Mouse (Mus musculus) CH12.LX (cell line): ENCODE data around the gene Terb1. TPM values are rescaled to one million over a fixed set of nuclear protein-coding genes. Genes with fewer than 3 reads are reported as not detected.

Experiments
- DNase-seq: peaks from one replicate; pipeline ENCODE4 v3.0.0-alpha.2; 2013; ENCODE audit errors: extremely low read depth
- H3K27ac ChIP-seq: 2 replicates; pipeline ENCODE4 v1.5.1; 2012; ENCODE audit warnings: low read depth, mild to moderate bottlenecking, control low read depth, moderate library complexity; ENCODE audit not compliant: insufficient read depth
- H3K27me3 ChIP-seq: replicated peaks from 2 replicates; pipeline ENCODE3; 2012; ENCODE audit warnings: inconsistent platforms
- H3K36me3 ChIP-seq, 2 experiments: replicated peaks in 1 of 2; 2 replicates each; pipeline versions ENCODE3 to v1.6.1; 2012; ENCODE audit warnings: inconsistent platforms in 1 of 2, low read length in 1 of 2, mild to moderate bottlenecking in 1 of 2, mixed read lengths in 1 of 2, moderate library complexity in 1 of 2; ENCODE audit not compliant: control insufficient read depth in 1 of 2, insufficient read depth in 1 of 2
- H3K4me1 ChIP-seq, 2 experiments: 2 replicates each; pipeline ENCODE4 v1.6.1; 2012; ENCODE audit warnings: inconsistent platforms in 1 of 2, moderate library complexity in 1 of 2; ENCODE audit not compliant: insufficient read depth in 2 of 2, control insufficient read depth in 1 of 2
- H3K4me2 ChIP-seq: 2 replicates; pipeline ENCODE4 v1.6.1; 2012; ENCODE audit warnings: low read depth, mild to moderate bottlenecking, control low read depth; ENCODE audit not compliant: poor library complexity, insufficient read depth, severe bottlenecking
- H3K4me3 ChIP-seq, 3 experiments: fragments of 150-350 bp in 1 of 3; sonication (generic) in 1 of 3; replicated peaks in 1 of 3; 2 replicates each; pipeline versions ENCODE3 to v1.5.1; 2011 to 2012; ENCODE audit warnings: low read depth in 2 of 3, low read length in 2 of 3, mild to moderate bottlenecking in 2 of 3, moderate library complexity in 2 of 3, control low read depth in 1 of 3, improper control_type of control experiment in 1 of 3, inconsistent platforms in 1 of 3, mixed read lengths in 1 of 3; ENCODE audit not compliant: poor library complexity in 1 of 3
- H3K79me2 ChIP-seq: replicated peaks from 2 replicates; pipeline ENCODE4 v1.6.1; 2012; ENCODE audit warnings: mild to moderate bottlenecking, moderate library complexity; ENCODE audit not compliant: control insufficient read depth, poor library complexity, insufficient read depth, severe bottlenecking; ENCODE audit errors: extremely low read depth
- H3K9ac ChIP-seq: 2 replicates; pipeline ENCODE4 v1.6.1; 2012; ENCODE audit warnings: low read depth, mild to moderate bottlenecking, control low read depth, moderate library complexity; ENCODE audit not compliant: insufficient read depth
- H3K9me3 ChIP-seq: replicated peaks from 2 replicates; pipeline ENCODE3; 2012; ENCODE audit warnings: low read length, inconsistent platforms, mixed read lengths
- BHLHE40 ChIP-seq: IDR thresholded peaks from 2 replicates; pipeline ENCODE4 v1.6.1; 2011; ENCODE audit warnings: mild to moderate bottlenecking, low read depth, low read length, improper control_type of control experiment
- CHD2 ChIP-seq: IDR thresholded peaks from 2 replicates; pipeline ENCODE4 v1.6.1; 2011; ENCODE audit warnings: low read length, improper control_type of control experiment
- CTCF ChIP-seq, 2 experiments: IDR thresholded peaks in 1 of 2; conservative IDR thresholded peaks in 1 of 2; 2 replicates each; pipeline ENCODE4 v1.5.1; 2011 to 2012; ENCODE audit warnings: low read depth in 2 of 2, low read length in 2 of 2, improper control_type of control experiment in 1 of 2, inconsistent platforms in 1 of 2, mild to moderate bottlenecking in 1 of 2, moderate library complexity in 1 of 2
- ELF1 ChIP-seq: IDR thresholded peaks from 2 replicates; pipeline ENCODE4 v1.6.1; 2014; ENCODE audit warnings: low read depth, mild to moderate bottlenecking, inconsistent platforms, low read length, improper control_type of control experiment
- GABPA ChIP-seq: IDR thresholded peaks from 2 replicates; pipeline ENCODE4 v1.6.1; 2012; ENCODE audit warnings: low read depth, low read length, improper control_type of control experiment, inconsistent platforms; ENCODE audit not compliant: insufficient replicate concordance
- IRF4 ChIP-seq: IDR thresholded peaks from 2 replicates; pipeline ENCODE4 v1.6.1; 2014; ENCODE audit warnings: low read depth, mild to moderate bottlenecking, inconsistent platforms, low read length, improper control_type of control experiment
- JUN ChIP-seq: IDR thresholded peaks from 2 replicates; pipeline ENCODE4 v1.6.1; 2011; ENCODE audit warnings: low read depth, mild to moderate bottlenecking, low read length, improper control_type of control experiment, moderate library complexity; ENCODE audit not compliant: insufficient read depth
- KAT2A ChIP-seq: IDR thresholded peaks from 2 replicates; pipeline ENCODE4 v1.6.1; 2012; ENCODE audit warnings: low read length, improper control_type of control experiment, inconsistent platforms; ENCODE audit not compliant: insufficient replicate concordance
- MAFK ChIP-seq: IDR thresholded peaks from 2 replicates; pipeline ENCODE4 v1.6.1; 2011; ENCODE audit warnings: low read length, improper control_type of control experiment; ENCODE audit not compliant: insufficient replicate concordance
- MAX ChIP-seq: IDR thresholded peaks from 2 replicates; pipeline ENCODE4 v1.6.1; 2011; ENCODE audit warnings: low read length, improper control_type of control experiment
- MAZ ChIP-seq: IDR thresholded peaks from 2 replicates; pipeline ENCODE4 v1.6.1; 2012; ENCODE audit warnings: low read depth, mild to moderate bottlenecking, inconsistent platforms, low read length, improper control_type of control experiment, moderate library complexity
- MXI1 ChIP-seq: IDR thresholded peaks from 2 replicates; pipeline ENCODE4 v1.6.1; 2011; ENCODE audit warnings: mild to moderate bottlenecking, low read depth, low read length, improper control_type of control experiment
- NRF1 ChIP-seq: IDR thresholded peaks from 2 replicates; pipeline ENCODE4 v1.6.1; 2014; ENCODE audit warnings: low read depth, mild to moderate bottlenecking, inconsistent platforms, low read length, improper control_type of control experiment, moderate library complexity
- PAX5 ChIP-seq: IDR thresholded peaks from 2 replicates; pipeline ENCODE4 v1.6.1; 2012; ENCODE audit warnings: low read length, inconsistent platforms, mixed read lengths
- POLR2A ChIP-seq: IDR thresholded peaks from 2 replicates; pipeline ENCODE4 v1.6.1; 2011; ENCODE audit warnings: low read depth, mild to moderate bottlenecking, improper control_type of control experiment, low read length
- POLR2AphosphoS2 ChIP-seq: IDR thresholded peaks from 2 replicates; pipeline ENCODE4 v1.6.1; 2011; ENCODE audit warnings: low read depth, low read length, improper control_type of control experiment
- SIN3A ChIP-seq: IDR thresholded peaks from 2 replicates; pipeline ENCODE4 v1.6.1; 2012; ENCODE audit warnings: low read length, improper control_type of control experiment, inconsistent platforms
- SMC3 ChIP-seq: IDR thresholded peaks from 2 replicates; pipeline ENCODE4 v1.6.1; 2011; ENCODE audit warnings: low read depth, low read length, improper control_type of control experiment
- TBP ChIP-seq: conservative IDR thresholded peaks from 2 replicates; pipeline ENCODE4 v1.6.1; 2011; ENCODE audit warnings: low read depth, low read length, improper control_type of control experiment
- TCF12 ChIP-seq: IDR thresholded peaks from 2 replicates; pipeline ENCODE4 v1.6.1; 2014; ENCODE audit warnings: low read depth, mild to moderate bottlenecking, inconsistent platforms, low read length, improper control_type of control experiment
- USF1 ChIP-seq: IDR thresholded peaks from 2 replicates; pipeline ENCODE4 v1.6.1; 2014; ENCODE audit warnings: low read depth, mild to moderate bottlenecking, inconsistent platforms, low read length, improper control_type of control experiment
- ZKSCAN1 ChIP-seq: IDR thresholded peaks from 2 replicates; pipeline ENCODE4 v1.6.1; 2012; ENCODE audit warnings: low read depth, inconsistent platforms, low read length, improper control_type of control experiment, borderline replicate concordance
- ZMIZ1 ChIP-seq: IDR thresholded peaks from 2 replicates; pipeline ENCODE4 v1.6.1; 2012; ENCODE audit warnings: low read depth, mild to moderate bottlenecking, inconsistent platforms, low read length, improper control_type of control experiment
- dilution Hi-C: fragments of 300-500 bp; cut with MboI; formaldehyde crosslinking; loops from 2 replicates; pipeline ENCODE4 v1.14.3; 2020; ENCODE audit warnings: low sequenced_read_pairs; ENCODE audit not compliant: extremely low pct_unique_long_range_greater_than_20kb, extremely low pct_ligation_motif_present
- in situ Hi-C: fragments of 300-500 bp; cut with MboI; formaldehyde crosslinking; loops from 3 replicates; pipeline ENCODE4 v1.14.3; 2019; ENCODE audit warnings: low sequenced_read_pairs, low pct_ligation_motif_present, low pct_unique_long_range_greater_than_20kb, mixed read lengths
- polyA plus RNA-seq: library from polyadenylated mRNA; unstranded; fragments of >175 nt; gene quantifications from 2 replicates; pipeline ENCODE4 v1.2.1, GENCODE M21; 2012; ENCODE audit warnings: low read depth; ENCODE audit not compliant: insufficient read length
- total RNA-seq, 2 experiments: library from RNA; depleted of rRNA; stranded (reverse); fragments of 300-350 nt in 1 of 2; fragments of >200 nt in 1 of 2; gene quantifications; 2 replicates each; pipeline ENCODE4 v1.2.3; 2012 to 2014

Terb1 gene
- total and polyA plus RNA-seq, 3 experiments = not detected

DNA sequence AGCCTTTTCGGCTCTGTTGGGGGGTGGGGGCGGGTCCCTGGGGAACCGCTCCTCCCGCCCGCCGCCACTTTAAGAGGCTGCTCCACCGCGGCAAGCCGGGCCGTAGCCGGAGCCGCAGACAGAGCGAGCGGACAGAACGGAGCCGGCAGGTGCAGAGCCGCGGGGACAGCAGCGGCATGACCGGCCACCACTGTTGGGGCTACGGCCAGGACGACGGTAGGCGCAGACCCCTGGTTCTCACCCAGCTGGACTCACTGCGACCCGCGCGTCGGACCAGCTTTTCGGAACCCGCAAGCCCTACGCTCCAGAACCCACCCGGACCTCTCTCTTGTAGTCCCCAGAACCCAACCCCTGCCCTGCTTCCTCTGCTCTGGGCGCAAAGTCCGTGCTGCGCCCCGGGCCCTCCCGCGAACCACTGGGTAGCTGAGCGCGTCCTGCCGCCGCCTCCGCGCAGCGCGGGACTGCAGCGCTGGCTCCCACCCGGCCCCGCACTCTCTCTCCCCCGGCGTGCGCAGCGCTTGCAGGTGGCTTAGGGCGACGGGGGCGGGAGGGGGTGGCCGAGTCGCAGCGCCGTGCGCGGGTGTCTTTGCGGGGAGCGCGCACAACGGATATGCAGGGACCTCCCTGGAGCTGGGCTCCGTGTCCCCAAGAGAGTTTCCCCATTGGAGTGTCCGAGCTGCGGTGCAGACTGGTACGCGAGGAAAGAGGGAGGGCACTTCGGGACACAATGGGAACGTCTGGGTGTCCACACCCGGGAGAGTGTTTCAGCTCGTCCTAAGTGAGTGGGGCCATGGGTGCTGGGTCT, 31.2 kb upstream of the Terb1 start:
- peaks cover 0 to 1% of the 10 kb centered on the region in 2 experiments; a peak in 2 of 4 replicates for H3K4me1 ChIP-seq
- H3K27me3 ChIP-seq = no peaks in the 10 kb centered on the region
- no peak overlapping the region for H3K4me2 ChIP-seq
- H3K27ac ChIP-seq = no peak overlapping the region
- in situ Hi-C loops = loop anchor here (25.0 kb wide), 1 partner anchor 179 kb away; no protein-coding TSS in a partner anchor
- no peak for TF ChIP-seq SIN3A
- H3K4me3 ChIP-seq = no peak overlapping the region
- no peak overlapping the region for H3K9ac ChIP-seq
- dilution Hi-C loops = no loop called here
- H3K9me3 ChIP-seq = no peaks in the 10 kb centered on the region
- no peak for DNase-seq
- peaks cover 0 to 2% of the 10 kb centered on the region in 2 experiments for H3K36me3 ChIP-seq
- H3K79me2 ChIP-seq = no peaks in the 10 kb centered on the region

DNA sequence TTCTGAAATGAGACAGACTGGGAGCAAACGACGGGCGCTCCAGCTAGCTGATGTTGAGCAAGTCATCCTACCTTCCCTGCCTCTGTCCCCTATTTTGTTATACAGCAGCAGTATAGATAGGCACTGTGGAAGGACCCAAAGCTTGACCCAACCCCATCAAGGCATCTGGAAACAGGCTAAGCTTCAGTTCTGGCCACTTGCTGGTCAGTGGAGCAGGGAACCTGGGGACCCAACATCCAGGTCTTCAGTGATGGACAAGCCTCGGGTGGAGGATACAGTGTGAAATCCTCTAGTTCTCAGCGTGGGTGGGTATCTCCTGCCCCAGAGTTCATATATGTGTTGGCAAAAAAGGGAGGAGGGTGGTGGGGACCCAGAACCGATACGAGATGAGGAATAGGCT, 30.5 kb upstream of the Terb1 start:
- no peaks in the 10 kb centered on the region for H3K9me3 ChIP-seq
- dilution Hi-C loops = no loop called here
- no peak overlapping the region for H3K9ac ChIP-seq
- peaks cover 0 to 2% of the 10 kb centered on the region in 2 experiments for H3K36me3 ChIP-seq
- H3K4me3 ChIP-seq = no peak overlapping the region
- TF ChIP-seq USF1 (no peak), POLR2A (no peak), SIN3A (no peak), TCF12 (no peak), CTCF (conservative IDR thresholded peaks at IDR 0.05 in 1 of 2, IDR thresholded peaks at IDR 0.05 in 1 of 2; ENCODE audit: low read depth in 2 of 2, low read length in 2 of 2) (no peak), IRF4 (no peak), ELF1 (no peak), SMC3 (no peak), POLR2AphosphoS2 (no peak)
- TF ChIP-seq, all 38 proteins: peak for 0
- Histone ChIP-seq H3K4me1 (peaks cover 0 to 5% of the 10 kb centered on the region in 2 experiments; a peak in 2 of 4 replicates), H3K27me3 (no peaks in the 10 kb centered on the region), H3K79me2 (no peaks in the 10 kb centered on the region), H3K27ac (no peak overlapping the region), H3K4me2 (no peak overlapping the region)
- DNase-seq = no peak
- in situ Hi-C loops = loop anchor here (25.0 kb wide), 1 partner anchor 178 kb away; no protein-coding TSS in a partner anchor

DNA sequence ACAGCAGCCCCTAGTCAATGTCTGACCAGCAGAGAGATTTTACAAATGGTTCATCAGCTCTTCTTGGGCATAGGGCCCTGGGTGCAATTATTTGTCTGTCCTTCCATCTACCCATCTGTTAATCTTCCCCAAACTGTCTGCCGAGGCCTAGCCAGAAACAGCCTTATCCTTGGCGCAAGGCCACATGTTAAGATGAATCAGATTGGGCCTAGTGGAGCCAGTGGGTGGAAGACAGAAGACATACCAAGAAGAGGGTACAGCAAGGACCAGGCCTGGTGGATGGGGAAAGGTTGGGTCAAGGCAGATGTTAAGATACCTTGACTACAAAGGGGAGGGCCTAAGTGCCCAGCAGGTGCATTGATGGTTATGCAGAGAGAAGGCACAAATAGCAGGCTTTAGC, 29.9 kb upstream of the Terb1 start:
- peaks cover 0 to 5% of the 10 kb centered on the region in 2 experiments; a peak in 2 of 4 replicates for H3K4me1 ChIP-seq
- H3K79me2 ChIP-seq = no peaks in the 10 kb centered on the region
- H3K36me3 ChIP-seq = peaks cover 0 to 2% of the 10 kb centered on the region in 2 experiments
- H3K4me2 ChIP-seq = no peak overlapping the region
- H3K27me3 ChIP-seq = no peaks in the 10 kb centered on the region
- DNase-seq = no peak
- TF ChIP-seq JUN (no peak), MAZ (no peak), BHLHE40 (no peak), KAT2A (no peak), TBP (no peak), PAX5 (no peak), NRF1 (no peak), MXI1 (no peak), USF1 (no peak), GABPA (no peak), ZMIZ1 (no peak), SMC3 (no peak), MAX (no peak), ZKSCAN1 (no peak), TCF12 (no peak), MAFK (no peak), CHD2 (no peak)
- H3K4me3 ChIP-seq = no peak overlapping the region
- no peaks in the 10 kb centered on the region for H3K9me3 ChIP-seq
- in situ Hi-C loops (loop anchor here (25.0 kb wide), 1 partner anchor 177 kb away; no protein-coding TSS in a partner anchor), dilution Hi-C loops (no loop called here)
- no peak overlapping the region for H3K27ac ChIP-seq
- H3K9ac ChIP-seq = no peak overlapping the region
